Comparison of ENCODE assay signal across 27 mouse cellular contexts in the genomic region with DNA sequence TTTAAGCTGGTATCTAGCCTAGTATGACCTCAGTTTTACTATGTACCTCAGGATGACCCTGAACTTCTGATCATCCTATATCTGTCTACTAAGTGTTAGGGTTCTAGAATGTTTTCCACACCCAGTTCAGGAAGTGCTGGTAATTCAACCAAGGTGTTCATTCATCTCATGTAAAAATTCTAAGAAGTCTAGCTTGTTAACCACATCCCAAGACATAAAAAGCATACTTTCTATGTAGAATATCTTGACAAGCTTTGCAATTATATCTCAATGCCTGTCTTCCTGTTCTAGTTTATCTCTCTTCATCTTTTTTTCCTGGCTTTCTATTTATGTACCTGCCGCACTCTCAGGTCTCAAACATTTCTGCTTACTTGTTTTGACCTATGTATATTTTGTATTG. TPM values are rescaled to one million over a fixed set of nuclear protein-coding genes. Genes with fewer than 3 reads are reported as not detected.
"Had no signal": no experiment of that assay in that cellular context is flagged by ENCODE, and none has a peak within 500 bp of the region (broad histone marks: within the 10 kb centered on the region; RNA-seq: fewer than 3 reads in every experiment).

No protein-coding gene starts in this region.

- H3K9me3 ChIP-seq: liver, embryonic 15.5 days; lung, embryonic 15.5 days; megakaryocyte, embryonic 14.5 days; midbrain, embryonic 12.5 days; neural tube, embryonic 12.5 days; stomach, embryonic 15.5 days had no signal

- H3K36me3 ChIP-seq: liver, embryonic 15.5 days; lung, embryonic 15.5 days; midbrain, embryonic 10.5 days; midbrain, embryonic 12.5 days; neural tube, embryonic 12.5 days; stomach, embryonic 15.5 days had no signal

- H3K27me3 ChIP-seq: liver, embryonic 15.5 days; lung, embryonic 15.5 days; megakaryocyte, embryonic 14.5 days; midbrain, embryonic 12.5 days; neural tube, embryonic 12.5 days; stomach, embryonic 15.5 days had no signal

- H3K9ac ChIP-seq: liver, embryonic 15.5 days; liver, postnatal 0 days; lung, embryonic 15.5 days; midbrain, embryonic 12.5 days; neural tube, embryonic 12.5 days; stomach, embryonic 15.5 days had no signal

- DNase-seq: liver, postnatal 0 days; lung, adult 2 months; lung, postnatal 14 days; lung, postnatal 36 days; midbrain, embryonic 14.5 days; right cerebral cortex, postnatal 14 days; thymus, postnatal 14 days; thymus, postnatal 36 days had no signal

- H3K27ac ChIP-seq: liver, embryonic 15.5 days; lung, embryonic 15.5 days; macrophage; midbrain, embryonic 10.5 days; midbrain, embryonic 12.5 days; neural tube, embryonic 12.5 days; stomach, embryonic 15.5 days; stomach, postnatal 0 days had no signal

- H3K4me3 ChIP-seq: liver, embryonic 15.5 days; lung, embryonic 15.5 days; megakaryocyte, embryonic 14.5 days; midbrain, embryonic 10.5 days; midbrain, embryonic 12.5 days; myocyte; neural tube, embryonic 12.5 days; stomach, embryonic 15.5 days had no signal

- H3K4me1 ChIP-seq: liver, embryonic 15.5 days; lung, embryonic 15.5 days; megakaryocyte, embryonic 14.5 days; midbrain, embryonic 10.5 days; midbrain, embryonic 12.5 days; neural tube, embryonic 12.5 days; stomach, embryonic 15.5 days had no signal

- ATAC-seq: liver, postnatal 0 days; lung, postnatal 0 days; midbrain, embryonic 16.5 days had no signal

- H3K4me2 ChIP-seq: liver, embryonic 15.5 days; lung, embryonic 15.5 days; midbrain, embryonic 12.5 days; neural tube, embryonic 12.5 days; stomach, embryonic 15.5 days had no signal

RNA-seq across cellular contexts. Expression of gene Fpr-rs4, which starts 16.8 kb away (rescaled TPM):
- total RNA-seq: megakaryocyte progenitor cell, adult 5-6 weeks; neutrophil, adult 5-6 weeks had no signal
- polyA plus RNA-seq: liver, embryonic 15.5 days; liver, postnatal 0 days; lung, adult 2 months; lung, embryonic 15.5 days; lung, postnatal 0 days; macrophage; midbrain, embryonic 10.5 days; midbrain, embryonic 12.5 days; midbrain, embryonic 14.5 days; midbrain, embryonic 16.5 days; myocyte; neural tube, embryonic 12.5 days; neural tube, embryonic 14.5 days; spleen, adult 2 months; stomach, embryonic 15.5 days; stomach, postnatal 0 days; testis, adult 2 months; thymus, postnatal 0 days; urinary bladder, adult 2 months had no signal

RNA-seq across cellular contexts. Expression of gene Vmn2r124, which starts 44.5 kb away (rescaled TPM):
- total RNA-seq: megakaryocyte progenitor cell, adult 5-6 weeks had no signal
- polyA plus RNA-seq: liver, embryonic 15.5 days; liver, postnatal 0 days; lung, adult 2 months; lung, embryonic 15.5 days; macrophage; midbrain, embryonic 10.5 days; midbrain, embryonic 12.5 days; midbrain, embryonic 14.5 days; midbrain, embryonic 16.5 days; myocyte; neural tube, embryonic 12.5 days; neural tube, embryonic 14.5 days; spleen, adult 2 months; stomach, embryonic 15.5 days; stomach, postnatal 0 days; testis, adult 2 months; thymus, postnatal 0 days; urinary bladder, adult 2 months had no signal
